Mouse (Mus musculus): ENCODE data around the gene Evi2a.

The Evi2a gene

GRCm38 (mm10) chr11:79530333-79530761, at the start of gene Evi2a, which contains the start of gene Evi2:
TSS of gene Evi2a (minus strand) at chr11:79530609.
TSS of gene Evi2 (minus strand) at chr11:79530589.
- peak in 1 of 2 experiments; percentile 38 for DNase-seq (ENCODE audit: low spot score in 2 of 2)

- peak; percentile 69 to 87 for DNase-seq (ENCODE audit: low spot score in 2 of 2)
Observed at GRCm38 (mm10) chr11:79577741-79578140, 47.3 kb upstream of the Evi2a start.

- no peak for DNase-seq (ENCODE audit: low spot score in 2 of 2)
Observed at GRCm38 (mm10) chr11:79575383-79576073, 45.1 kb upstream of the Evi2a start.

- DNase-seq (ENCODE audit: low spot score in 2 of 2): no peak
Observed at GRCm38 (mm10) chr11:79573836-79574235, 43.4 kb upstream of the Evi2a start.

GRCm38 (mm10) chr11:79570319-79570718, 39.9 kb upstream of the Evi2a start:
- no peak for DNase-seq (ENCODE audit: low spot score in 2 of 2)

- no peak for DNase-seq (ENCODE audit: low spot score in 2 of 2)
Observed at GRCm38 (mm10) chr11:79568197-79568911, 37.9 kb upstream of the Evi2a start.

GRCm38 (mm10) chr11:79566947-79567346, 36.5 kb upstream of the Evi2a start:
- no peak for DNase-seq (ENCODE audit: low spot score in 2 of 2)

- no peak for DNase-seq (ENCODE audit: low spot score in 2 of 2)
Observed at GRCm38 (mm10) chr11:79563493-79563892, 33.1 kb upstream of the Evi2a start.

- DNase-seq (ENCODE audit: low spot score in 2 of 2): no peak
Observed at GRCm38 (mm10) chr11:79560536-79560935, 30.1 kb upstream of the Evi2a start.

GRCm38 (mm10) chr11:79552622-79553021, 22.2 kb upstream of the Evi2a start:
- DNase-seq (ENCODE audit: low spot score in 2 of 2): no peak

GRCm38 (mm10) chr11:79536293-79536692, 5.9 kb upstream of the Evi2a start:
- no peak for DNase-seq (ENCODE audit: low spot score in 2 of 2)

GRCm38 (mm10) chr11:79535554-79535953, 5.1 kb upstream of the Evi2a start:
- DNase-seq (ENCODE audit: low spot score in 2 of 2): no peak

GRCm38 (mm10) chr11:79533950-79534690, 3.7 kb upstream of the Evi2a start:
- DNase-seq (ENCODE audit: low spot score in 2 of 2): no peak

GRCm38 (mm10) chr11:79533311-79533710, 2.9 kb upstream of the Evi2a start:
- no peak for DNase-seq (ENCODE audit: low spot score in 2 of 2)

- no peak for DNase-seq (ENCODE audit: low spot score in 2 of 2)
Observed at GRCm38 (mm10) chr11:79531485-79531884, 1.1 kb upstream of the Evi2a start.

- no peak for DNase-seq (ENCODE audit: low spot score in 2 of 2)
Observed at GRCm38 (mm10) chr11:79530774-79531173, 365 bp upstream of the Evi2a start.

GRCm38 (mm10) chr11:79529736-79530135, 673 bp downstream of the Evi2a start:
- no peak for DNase-seq (ENCODE audit: low spot score in 2 of 2)

GRCm38 (mm10) chr11:79529226-79529625, 1.2 kb downstream of the Evi2a start:
- no peak for DNase-seq (ENCODE audit: low spot score in 2 of 2)

- no peak for DNase-seq (ENCODE audit: low spot score in 2 of 2)
Observed at GRCm38 (mm10) chr11:79528601-79529000, 1.8 kb downstream of the Evi2a start.

GRCm38 (mm10) chr11:79527739-79528384, 2.5 kb downstream of the Evi2a start:
- peak in 1 of 2 experiments; percentile 54 for DNase-seq (ENCODE audit: low spot score in 2 of 2)

- DNase-seq (ENCODE audit: low spot score in 2 of 2): peak in 1 of 2 experiments; percentile 35
Observed at GRCm38 (mm10) chr11:79527015-79527738, 3.2 kb downstream of the Evi2a start.
